Mouse (Mus musculus) retina, postnatal 1 day (tissue): ENCODE results near the gene Tnfrsf1b.

Source experiments
- DNase-seq: peaks from one replicate; pipeline ENCODE4 v3.0.0-alpha.2; 2012

Gene Tnfrsf1b

DNA sequence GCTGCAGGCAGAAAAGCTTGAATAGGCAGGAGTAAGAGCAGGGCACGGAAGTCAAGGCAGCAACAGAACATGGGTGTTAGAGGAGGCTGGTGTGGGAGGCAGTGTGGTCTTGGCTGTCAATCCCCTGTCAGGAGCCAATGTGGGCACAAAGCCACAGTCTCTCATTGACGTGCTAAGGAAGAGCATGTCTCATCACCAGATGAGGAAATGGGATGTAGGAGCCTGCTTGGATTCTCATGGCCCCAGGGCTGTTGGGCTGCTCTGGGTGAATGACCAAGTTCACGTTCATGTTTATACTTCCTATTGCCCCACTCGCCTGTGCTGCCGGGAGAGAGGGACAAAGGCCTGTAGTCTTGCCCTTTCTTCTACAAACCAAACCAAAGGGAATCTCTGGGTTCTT lies 28.8 kb downstream of the Tnfrsf1b start:
- no peak for DNase-seq

DNA sequence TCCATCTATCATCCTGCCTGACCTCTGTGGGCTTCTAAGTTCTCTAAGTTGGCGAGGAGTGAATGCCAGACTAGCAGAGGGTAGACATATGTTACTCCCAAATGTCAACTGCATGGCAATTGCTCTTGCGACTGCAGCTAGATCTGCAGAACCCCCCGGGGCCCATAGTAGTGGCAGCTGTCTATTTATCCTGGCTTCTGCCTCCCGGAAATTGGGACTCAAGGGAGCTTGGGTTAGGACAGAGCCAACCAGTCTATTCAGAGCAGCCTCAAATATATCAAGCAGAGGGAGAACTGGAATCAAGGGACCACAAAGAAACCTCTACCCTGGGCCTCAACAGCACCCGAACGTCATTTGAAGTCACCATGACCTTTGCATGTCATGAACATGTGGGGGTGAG lies 29.6 kb downstream of the Tnfrsf1b start:
- no peak for DNase-seq

DNA sequence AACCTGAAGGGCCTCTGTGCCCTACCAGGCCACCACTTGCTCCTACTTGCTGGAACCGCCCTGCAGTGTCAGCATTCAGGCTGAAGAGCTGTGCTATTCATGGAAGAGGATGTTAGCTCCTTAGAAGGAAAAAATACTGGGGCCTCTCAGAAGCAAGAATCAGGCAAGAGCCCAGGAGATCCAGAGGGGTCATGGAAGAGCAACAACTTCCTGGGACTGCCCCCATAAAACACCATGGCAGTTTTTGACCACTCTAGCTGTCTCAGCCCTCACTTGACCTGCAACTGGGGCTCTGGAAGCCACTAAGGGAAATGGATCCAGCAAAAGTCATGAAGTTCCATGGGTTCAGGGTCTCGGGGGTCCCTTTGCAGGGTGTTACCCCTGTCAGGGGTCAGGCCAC lies 31.3 kb downstream of the Tnfrsf1b start:
- no peak for DNase-seq

DNA sequence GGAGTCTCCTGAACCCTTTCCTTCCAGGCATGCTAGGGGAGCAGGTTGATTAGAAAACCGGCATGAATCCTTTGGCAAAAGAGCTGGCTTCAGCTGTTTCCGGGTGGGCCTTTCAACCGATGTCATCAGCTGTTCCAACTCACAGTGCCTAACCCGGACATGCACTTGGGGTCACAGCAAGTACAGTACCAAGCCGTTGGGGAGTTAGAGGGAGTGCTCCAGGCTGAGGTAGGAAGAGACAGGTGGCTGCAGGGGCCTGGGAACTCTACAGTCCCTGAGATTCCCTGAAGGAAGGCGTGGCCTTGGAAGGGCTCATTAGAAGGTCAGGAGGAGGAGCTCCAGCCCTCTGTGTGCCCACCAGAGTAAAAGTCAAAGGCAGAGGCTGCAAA lies 31.9 kb downstream of the Tnfrsf1b start:
- no peak for DNase-seq

DNA sequence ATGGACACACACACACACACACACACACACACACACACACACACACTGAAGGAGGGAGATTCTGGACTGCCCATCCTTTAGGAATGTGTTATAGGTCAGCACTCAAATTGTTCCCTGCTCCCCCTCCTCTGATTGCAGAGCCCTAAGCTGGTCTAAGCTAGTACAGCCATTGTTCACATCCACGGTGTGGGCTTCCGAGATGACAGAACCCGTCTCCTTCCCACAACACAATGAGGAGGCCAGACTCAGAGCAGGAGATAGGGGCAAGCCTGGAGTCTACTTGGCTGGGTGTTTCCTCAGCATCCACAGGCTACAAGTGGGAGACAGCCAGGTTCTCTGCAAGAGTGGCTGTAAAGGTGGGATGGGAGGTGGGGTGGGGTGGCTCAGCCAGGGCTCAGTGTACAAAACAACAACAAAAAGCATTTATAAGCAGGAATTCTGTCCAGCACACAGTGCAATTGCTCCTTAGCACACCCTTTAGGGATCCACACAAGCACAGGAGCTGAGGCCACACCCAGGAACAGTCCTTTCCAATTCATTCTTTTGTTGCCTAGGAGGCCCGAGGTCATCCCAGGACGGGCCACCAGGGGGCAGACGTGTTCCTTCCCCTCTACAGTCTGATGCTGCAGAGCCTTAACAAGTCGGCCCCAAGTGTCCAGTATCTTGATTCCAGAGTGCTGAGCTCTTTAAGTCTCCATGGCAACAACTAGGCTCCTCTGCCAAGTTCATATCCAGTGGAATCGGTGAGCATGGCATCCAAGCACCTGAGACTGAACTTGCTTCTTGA lies 32.5 kb downstream of the Tnfrsf1b start:
- DNase-seq: peak; percentile 87

DNA sequence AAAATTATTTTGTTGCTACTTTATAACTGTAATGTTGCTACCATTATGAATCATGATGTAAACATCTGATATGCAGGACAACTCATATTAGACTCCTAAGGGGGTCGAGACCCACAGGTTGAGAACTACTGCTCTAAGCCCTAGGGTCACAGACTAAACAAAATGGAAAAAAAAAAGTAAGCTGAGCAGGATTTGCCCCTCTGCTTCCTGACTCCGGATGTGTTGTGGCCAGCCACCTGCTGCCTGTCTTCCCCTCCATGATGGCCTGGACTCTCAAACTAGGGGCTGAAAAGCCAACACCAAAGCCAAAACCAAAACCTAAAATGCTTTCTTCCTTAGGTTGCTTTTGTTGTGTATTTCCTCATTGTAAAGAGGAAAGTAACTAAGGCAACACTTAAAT lies 35.6 kb downstream of the Tnfrsf1b start:
- DNase-seq: no peak

DNA sequence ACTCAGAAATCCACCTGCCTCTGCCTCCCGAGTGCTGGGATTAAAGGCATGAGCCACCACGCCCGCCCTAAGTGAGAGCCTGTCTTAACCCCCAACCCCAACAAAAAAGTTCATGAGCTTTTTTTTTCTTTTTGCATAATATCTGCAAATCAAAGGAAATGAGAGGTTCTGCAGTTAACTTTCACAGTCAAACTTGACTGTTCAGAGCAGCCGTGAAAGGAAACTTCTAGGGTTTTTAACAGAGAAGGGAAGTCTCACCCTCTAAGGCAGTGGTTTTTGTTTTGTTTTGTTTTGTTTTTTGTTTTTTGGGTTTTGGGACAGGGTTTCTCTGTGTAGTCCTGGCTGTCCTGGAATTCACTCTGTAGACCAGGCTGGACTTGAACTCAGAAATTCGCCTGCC lies 36.1 kb downstream of the Tnfrsf1b start:
- DNase-seq: no peak

DNA sequence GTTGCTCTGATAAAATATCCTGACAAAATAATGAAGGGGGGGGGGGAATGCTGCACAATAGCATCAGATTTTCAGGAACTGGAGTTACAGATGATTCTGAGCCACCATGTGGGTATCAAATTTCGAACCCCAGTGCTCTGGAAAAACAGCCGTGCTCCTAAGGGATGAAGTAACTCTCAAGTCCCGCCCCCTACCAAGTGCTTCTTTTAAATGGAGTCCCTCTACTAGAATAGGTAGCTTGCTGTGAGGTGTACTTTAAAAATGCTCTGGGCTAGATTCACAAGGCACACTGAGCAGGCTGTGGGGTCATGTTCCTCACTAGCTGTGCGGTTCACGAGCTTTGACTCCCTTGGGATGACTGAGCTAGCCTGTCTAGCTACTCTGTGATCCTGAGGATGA lies 37.0 kb downstream of the Tnfrsf1b start:
- no peak for DNase-seq

DNA sequence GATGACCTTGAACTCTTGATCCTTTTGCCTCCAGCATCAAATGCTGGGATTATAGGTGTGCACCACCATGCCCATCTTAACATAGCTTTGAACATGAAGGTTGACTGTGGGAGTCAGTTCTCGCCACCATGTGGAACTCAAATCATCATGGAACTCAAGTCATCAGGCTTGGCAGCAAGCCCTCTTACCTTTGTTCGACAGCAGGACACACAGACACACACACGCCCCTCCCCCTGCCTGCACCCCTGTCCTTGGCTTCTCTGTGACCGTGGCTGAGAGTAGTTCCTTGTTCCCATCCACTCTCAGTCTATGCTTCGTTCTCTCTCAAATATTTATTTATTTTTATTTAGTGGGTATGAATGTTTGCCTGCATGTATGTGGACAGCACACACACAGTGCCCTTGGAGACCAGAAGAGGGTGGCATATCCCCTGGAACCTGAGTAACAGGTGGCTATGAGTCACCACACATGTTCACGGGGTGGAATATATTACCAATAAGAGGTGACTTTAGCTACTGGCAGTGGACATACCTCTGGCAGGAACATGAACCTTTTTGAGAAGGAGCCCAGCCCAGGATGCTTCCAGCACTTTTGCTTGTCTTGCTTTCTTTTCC lies 37.5 kb downstream of the Tnfrsf1b start:
- DNase-seq: no peak

DNA sequence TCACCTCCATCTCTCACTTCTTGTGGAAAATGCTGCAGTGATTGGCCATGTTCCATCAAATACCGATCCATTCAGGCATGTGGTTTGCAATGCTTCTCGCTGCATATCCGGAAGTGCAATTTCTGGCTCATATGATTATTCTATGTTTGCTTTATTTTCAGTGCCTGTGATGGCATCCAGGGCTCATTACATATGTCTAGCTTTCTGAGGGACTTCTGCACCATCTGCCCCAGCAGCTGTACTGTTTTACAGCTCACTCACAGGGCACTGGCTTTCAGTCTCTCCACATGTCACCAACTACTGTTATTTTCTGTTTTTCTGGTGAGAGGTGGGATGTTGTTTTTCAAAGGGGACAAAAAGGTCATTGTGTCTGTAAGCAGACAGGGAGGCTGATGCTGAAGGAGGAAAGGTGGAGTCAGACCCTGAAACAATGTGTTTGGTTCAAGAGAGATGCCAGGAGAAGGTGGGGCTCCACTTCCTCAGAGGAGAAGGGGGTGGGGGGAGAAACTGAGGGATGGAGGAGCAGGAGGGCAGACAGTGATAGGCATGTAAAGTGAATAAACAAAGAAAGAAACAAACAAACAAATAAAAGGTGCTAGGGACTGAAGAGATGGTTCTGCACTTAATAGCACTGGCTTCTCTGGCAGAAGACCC lies 38.8 kb downstream of the Tnfrsf1b start:
- no peak for DNase-seq

DNA sequence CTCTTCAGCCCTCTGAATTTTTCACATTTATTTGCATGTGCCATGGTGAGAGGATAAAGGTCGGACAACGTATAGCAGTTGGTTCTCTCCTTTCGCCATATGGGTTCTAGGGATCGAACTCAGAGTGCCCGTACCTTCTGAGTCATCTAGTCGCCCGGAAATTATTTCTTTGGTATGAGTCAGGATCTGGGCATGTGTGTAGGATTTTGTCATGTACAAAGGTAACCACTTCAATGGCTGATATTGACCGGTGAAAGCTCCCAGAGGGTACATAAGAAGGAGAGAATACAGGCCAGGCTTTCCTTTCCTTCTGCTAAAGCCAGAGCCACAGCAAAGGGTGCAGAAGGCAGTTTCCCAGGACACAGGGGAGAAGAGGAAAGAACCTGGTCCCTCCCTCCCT lies 41.9 kb downstream of the Tnfrsf1b start:
- no peak for DNase-seq

DNA sequence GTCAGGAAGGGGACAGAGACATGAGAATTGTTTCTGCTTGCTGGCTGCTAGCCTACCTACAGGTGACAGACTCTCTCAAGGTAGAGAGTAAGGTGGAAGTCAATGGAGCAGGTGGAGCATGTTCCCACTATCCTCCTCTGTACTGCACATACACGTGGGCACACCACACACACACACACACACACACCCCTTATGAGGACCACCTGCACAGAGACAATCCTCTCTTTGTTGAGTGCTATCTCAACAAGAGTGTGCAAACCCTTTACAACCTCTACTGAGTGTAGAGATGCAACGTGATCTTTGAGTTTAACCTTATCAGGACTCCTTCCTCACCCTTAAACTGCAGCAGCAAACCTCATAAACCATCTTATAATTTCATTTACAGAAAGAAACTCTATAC lies 43.4 kb downstream of the Tnfrsf1b start:
- DNase-seq: no peak

DNA sequence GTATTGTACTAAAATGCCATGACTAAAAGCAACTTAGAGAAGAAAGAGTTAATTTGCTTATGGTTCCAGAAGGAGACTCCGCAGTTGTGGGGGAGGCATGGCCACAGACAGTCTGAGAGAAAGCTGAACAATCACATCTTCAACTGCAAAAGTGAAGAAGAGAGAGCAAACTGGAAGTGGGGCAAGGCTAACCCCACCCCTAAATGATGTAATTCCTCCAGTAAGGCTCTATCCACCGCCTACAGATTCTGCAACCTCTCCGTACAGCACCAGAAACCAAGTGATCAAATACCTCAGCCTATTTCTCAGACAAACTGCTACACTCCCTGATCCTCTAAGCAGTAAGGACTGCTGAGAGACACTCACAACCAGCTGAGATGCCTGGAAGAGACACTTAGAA lies 45.2 kb downstream of the Tnfrsf1b start:
- DNase-seq: no peak

DNA sequence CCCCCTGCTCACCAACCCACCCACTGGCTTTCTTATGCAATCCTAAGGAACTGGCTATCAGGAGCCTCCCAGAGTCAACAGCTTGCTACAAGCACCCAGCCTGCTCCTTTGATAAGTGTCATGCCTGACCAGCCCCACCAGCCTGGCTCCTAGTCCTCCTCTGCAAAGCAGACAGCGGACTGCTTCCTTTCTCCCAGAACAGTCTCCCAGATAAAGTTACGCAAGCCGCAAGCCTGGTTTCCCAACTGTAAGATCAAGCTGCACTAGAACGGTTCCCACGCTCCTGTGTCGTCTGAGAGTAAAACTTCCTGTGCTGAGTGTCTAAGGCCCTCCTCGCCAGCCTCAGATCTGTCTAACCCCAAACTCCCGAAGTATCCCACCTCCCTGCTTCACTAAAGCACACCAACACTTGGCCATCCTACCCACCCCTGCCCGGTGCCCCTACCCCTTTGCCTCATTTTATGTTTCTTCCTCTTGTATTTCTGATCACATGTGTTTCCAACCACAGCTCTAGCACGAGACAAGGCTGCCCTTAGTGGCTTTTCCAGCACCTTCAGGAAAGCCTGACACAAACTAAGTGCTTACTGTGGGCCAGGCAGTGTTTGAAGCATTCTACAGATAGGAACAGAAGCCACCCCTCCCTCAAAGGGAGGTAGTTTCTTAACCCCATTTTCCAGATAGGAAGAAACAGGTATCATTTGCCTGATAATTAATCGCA lies 46.5 kb downstream of the Tnfrsf1b start:
- DNase-seq: no peak

DNA sequence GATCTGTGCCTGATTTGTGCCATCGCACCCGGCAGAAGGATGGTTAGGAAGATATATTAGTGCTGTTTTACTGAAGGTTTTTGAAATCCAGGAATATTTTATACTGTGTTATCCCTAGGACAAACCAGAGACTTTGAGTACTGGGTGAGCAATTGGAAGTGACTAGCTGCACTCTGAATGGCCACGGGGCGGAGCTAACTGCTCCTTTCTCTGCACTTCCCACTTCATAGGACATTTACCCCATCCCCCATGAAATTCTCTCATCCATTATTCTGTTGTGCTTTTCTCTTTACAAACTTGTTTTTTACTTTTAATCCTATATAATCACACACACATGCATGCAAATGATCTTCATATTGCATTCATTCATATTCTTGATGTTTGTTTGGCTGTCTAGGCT lies 50.1 kb downstream of the Tnfrsf1b start:
- DNase-seq: no peak

DNA sequence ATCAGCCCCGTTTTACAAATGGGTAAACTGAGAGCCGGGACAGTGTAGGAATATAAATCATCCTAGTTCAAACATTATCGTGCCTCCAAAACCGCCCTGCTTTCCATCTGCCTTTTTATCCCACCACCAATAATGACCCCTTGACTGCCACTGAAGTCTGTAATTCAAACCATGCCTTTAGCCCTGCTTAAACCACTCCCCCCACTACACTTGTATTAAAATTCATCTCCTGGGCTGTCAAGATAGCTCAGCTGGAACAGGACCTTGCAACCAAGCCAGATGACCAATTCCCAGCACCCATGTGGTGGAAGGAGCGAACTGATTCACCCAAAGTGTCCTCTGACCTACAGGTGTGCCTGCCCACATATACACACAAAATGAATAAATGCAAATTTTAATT lies 51.5 kb downstream of the Tnfrsf1b start:
- DNase-seq: no peak

DNA sequence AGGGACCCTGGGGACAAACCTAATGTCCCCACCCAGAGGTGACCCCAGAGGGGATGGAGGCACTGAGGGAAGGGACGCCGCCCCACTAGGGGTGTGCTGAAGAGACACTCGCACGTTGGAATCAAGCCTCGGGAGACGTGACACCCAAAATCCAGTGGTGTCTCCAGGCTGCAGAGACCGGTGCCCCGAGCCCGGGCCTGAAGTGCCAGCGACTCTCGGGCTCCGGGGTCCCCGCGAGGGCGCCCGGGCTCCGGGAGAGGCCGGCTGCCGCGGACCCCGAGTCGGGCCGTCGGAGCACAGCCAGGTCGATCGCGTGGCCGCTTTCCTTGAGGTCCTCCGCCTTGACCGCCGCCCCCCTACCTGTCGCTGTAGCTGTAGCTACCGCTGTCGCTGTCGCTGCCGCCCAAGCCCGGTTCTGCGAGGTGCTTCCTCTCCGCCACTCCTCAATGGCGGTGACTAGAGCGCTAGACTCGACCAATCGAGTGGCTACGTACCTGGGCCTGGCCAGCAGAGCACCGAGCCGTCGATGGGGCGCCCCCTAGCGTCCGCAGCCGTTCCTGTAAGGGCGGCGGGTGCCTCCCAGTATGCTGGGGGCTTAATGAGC lies 52.0 kb downstream of the Tnfrsf1b start, which contains the start of gene Vps13d:
Gene Vps13d, minus strand, starts transcription at position 447 of the 604 bp plus-strand sequence.
- DNase-seq: peak; percentile 95

DNA sequence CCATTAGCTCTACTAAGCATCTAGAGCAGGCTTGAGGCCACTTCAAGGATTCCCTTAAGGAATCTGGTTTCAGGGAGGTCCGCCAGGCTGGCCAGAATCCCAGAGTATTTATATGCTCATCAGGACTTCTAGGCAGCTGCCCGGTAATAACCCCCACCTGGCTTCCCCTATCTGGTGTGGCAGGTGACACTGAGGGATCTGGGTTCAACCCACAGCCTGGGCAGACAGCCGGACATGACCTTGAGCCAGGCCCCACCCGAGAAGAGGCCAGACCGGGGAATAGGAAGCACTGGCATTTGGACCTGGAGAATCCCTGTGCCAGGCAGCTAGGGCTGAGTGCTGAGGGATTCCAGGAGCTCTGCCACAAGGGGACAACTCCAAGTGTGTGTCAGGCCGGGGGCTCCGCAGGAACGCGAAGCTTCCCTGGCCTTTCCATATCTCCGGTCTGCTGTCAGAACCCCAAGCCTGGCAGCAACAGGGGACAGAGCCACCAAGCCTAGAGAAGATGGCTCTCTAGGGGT lies 52.6 kb downstream of the Tnfrsf1b start:
- DNase-seq: peak; percentile 32

DNA sequence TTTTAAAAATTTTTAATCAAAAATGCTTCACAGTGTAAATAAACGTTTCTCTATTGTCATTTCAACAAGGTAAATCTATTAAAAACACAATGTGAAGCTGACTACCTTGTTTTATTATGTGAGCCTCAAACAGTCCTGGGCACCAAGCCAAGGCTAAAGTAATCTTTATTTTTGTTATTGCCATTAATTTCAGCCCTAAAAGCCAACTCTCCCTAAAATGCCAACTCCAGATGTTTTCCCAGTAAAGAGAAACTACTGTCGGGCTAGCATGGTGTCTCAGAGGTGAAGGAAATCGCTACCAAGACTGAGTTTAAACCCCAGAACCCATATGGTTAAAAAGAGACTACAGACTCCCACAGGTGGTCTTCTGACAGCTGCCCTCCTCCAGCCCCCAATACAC lies 53.3 kb downstream of the Tnfrsf1b start:
- no peak for DNase-seq

DNA sequence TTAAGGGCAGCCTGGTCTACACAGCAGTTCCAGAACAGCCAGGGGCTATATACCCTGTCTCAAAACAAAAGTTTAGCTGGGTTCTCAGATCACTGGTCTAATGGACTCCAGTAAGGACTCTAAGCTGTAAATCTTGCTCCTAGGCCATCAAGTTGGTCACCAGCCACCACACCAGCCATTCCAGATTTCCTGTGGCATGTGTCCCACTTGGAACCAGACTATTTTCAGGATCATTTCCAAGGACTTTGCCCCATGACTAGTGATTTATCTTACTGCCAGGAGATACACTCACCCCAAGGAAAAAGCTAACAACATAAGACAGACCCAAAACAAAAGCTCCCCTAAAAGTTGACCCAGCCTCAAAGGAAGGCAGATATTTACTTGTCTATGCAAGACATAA lies 54.0 kb downstream of the Tnfrsf1b start:
- no peak for DNase-seq

DNA sequence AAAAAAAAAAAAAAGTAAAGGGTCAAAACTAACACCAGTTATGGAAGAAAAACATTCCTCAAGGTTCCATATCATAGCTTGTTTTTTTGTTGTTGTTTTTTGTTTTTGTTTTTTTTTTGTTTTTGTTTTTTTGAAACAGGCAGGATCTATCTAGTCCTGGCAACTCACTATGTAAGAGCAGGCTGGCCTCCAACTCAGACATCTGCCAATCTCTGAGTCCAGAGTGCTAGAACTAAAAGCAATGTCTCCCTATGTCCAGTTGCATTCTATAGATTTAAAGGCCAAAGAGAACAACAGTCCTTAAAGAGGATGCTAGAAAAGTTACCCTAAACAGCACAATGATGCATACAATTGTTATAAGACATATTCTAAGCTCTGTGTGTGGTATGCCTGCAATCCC lies 58.1 kb downstream of the Tnfrsf1b start:
- no peak for DNase-seq

DNA sequence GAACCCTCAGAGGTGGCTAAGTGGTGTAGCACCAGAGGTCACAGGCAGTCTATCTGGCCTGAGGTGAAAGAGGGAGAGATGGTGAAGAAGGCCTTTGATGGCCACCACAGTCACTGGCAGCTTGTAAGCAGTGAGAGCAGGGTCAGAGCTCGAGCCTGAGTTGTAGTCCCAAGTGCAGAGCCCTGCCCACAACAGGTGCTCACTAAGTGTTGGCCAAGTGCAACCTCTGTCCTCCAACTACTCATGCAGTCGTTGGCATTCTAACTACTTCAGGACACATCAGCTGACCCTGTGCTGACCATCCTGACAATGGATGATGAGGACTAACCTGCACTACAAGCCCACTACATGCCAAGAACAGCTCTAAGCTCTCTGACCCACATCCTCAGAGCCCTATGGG lies 59.1 kb downstream of the Tnfrsf1b start:
- DNase-seq: no peak
